Mouse (Mus musculus): ENCODE measurements around the gene Glyat.

DNA sequence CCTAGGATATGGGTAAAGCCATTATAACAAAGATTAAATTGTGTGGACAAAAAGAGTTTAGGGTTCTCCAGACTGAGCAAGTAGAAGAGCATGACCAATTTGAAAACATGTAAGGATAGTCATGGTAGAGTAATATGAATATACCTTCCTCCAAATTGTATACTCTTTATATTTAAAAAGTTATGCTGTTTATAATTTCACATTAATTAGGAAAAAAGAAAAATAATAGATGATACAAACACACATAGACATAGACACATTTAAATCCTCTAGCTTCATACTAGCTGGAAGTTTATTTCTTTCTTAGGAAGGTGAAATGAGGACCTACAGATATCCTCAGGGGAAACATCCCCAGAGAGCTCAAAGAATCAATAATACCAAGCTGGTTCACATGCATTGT is 37.0 kb downstream of the Glyat start, which contains the start of gene Olfr1442:
- TF ChIP-seq CTCF (IDR thresholded peaks at IDR 0.05; ENCODE audit: low read depth) (no peak), EP300 (IDR thresholded peaks at IDR 0.05; ENCODE audit: low read depth) (no peak)
